In the genomic region with DNA sequence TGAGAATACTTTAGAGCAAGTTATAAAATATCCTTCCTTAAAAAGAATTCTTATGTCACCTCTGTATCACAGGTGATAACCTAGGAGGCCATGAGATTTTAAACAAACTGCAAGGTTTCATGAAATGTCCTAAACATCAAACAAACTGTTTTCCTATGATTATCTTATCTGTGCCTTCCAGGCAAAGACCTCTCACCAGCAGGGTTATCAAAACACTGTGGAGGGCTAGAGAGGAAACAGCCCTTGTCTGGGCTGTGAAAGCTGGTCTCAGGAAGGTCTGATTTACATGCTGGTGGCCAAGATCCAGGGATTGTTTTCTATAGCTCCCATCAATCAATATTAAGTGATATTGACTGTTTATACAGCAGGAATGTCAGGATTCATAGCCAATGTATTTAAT, we compare ENCODE assay signal across 17 mouse cellular contexts. TPM values are rescaled to one million over a fixed set of nuclear protein-coding genes. Genes with fewer than 3 reads are reported as not detected.
DNase-seq lines count a peak whose midpoint lies in the region; ATAC-seq and TF ChIP-seq lines count a peak whose summit lies in the region.
"Had no signal": no experiment of that assay in that cellular context is flagged by ENCODE, and none has a peak within 500 bp of the region (broad histone marks: within the 10 kb centered on the region; RNA-seq: fewer than 3 reads in every experiment).

No protein-coding gene starts in this region.

- H3K27ac ChIP-seq in heart, embryonic 12.5 days (ENCODE audit: poor library complexity, severe bottlenecking), result no peak overlapping the region
- H3K27ac ChIP-seq in kidney, postnatal 0 days, result no peak overlapping the region
- H3K27ac ChIP-seq in liver, postnatal 0 days (ENCODE audit: low read depth), result no peak overlapping the region
- H3K27ac ChIP-seq: embryonic facial prominence, embryonic 13.5 days; forebrain, embryonic 15.5 days; heart, adult 2 months; left cerebral cortex, adult 2 months; neural tube, embryonic 15.5 days had no signal

- H3K4me3 ChIP-seq in heart, embryonic 12.5 days, result no peak overlapping the region
- H3K4me3 ChIP-seq in kidney, postnatal 0 days (replicated peaks; ENCODE audit: low read depth, low read length), result no peak overlapping the region
- no peak overlapping the region for H3K4me3 ChIP-seq in liver, postnatal 0 days (ENCODE audit: low read depth, low read length)
- H3K4me3 ChIP-seq: embryonic facial prominence, embryonic 13.5 days; forebrain, embryonic 15.5 days; heart, adult 2 months; left cerebral cortex, adult 2 months; neural tube, embryonic 15.5 days had no signal

- no peak overlapping the region for H3K9ac ChIP-seq in heart, embryonic 12.5 days
- H3K9ac ChIP-seq in kidney, postnatal 0 days (ENCODE audit: low read depth, low read length), result no peak overlapping the region
- H3K9ac ChIP-seq in liver, postnatal 0 days (replicated peaks), result no peak overlapping the region
- H3K9ac ChIP-seq: embryonic facial prominence, embryonic 13.5 days; forebrain, embryonic 15.5 days; neural tube, embryonic 15.5 days had no signal

- peak; percentile 34; the same call in 1 of the 2 replicates for TF ChIP-seq EP300 in liver, postnatal 0 days (IDR thresholded peaks at IDR 0.05; ENCODE audit: low read depth)

- no peak overlapping the region for H3K4me2 ChIP-seq in heart, embryonic 12.5 days
- H3K4me2 ChIP-seq in kidney, postnatal 0 days (ENCODE audit: low read length), result no peak overlapping the region
- no peak overlapping the region for H3K4me2 ChIP-seq in liver, postnatal 0 days (ENCODE audit: low read depth, low read length)
- H3K4me2 ChIP-seq: embryonic facial prominence, embryonic 13.5 days; forebrain, embryonic 15.5 days; neural tube, embryonic 15.5 days had no signal

- no peaks in the 10 kb centered on the region for H3K9me3 ChIP-seq in heart, embryonic 12.5 days (replicated peaks)
- H3K9me3 ChIP-seq in kidney, postnatal 0 days (replicated peaks; ENCODE audit: low read length), result no peaks in the 10 kb centered on the region
- no peaks in the 10 kb centered on the region for H3K9me3 ChIP-seq in liver, postnatal 0 days (ENCODE audit: low read length)
- H3K9me3 ChIP-seq: embryonic facial prominence, embryonic 13.5 days; forebrain, embryonic 15.5 days; neural tube, embryonic 15.5 days had no signal

- TF ChIP-seq CTCF in kidney, postnatal 0 days (IDR thresholded peaks at IDR 0.05; ENCODE audit: low read depth), result no peak
- TF ChIP-seq CTCF in liver, postnatal 0 days (IDR thresholded peaks at IDR 0.05; ENCODE audit: low read depth), result no peak

- no peak for DNase-seq in heart, adult 9 months (ENCODE audit: low spot score in 2 of 2)
- DNase-seq in MEL-GATA-1-ER (ENCODE audit: extremely low read depth, low read depth), result peak; percentile 1
- DNase-seq in kidney, postnatal 0 days (ENCODE audit: low spot score), result peak; percentile 3
- DNase-seq in liver, postnatal 0 days, result no peak
- DNase-seq in thymus, postnatal 25 days, result no peak
- no peak for DNase-seq in left cerebral cortex, postnatal 25 days (ENCODE audit: low spot score in 2 of 2)
- DNase-seq: cerebellum, postnatal 10 days; heart, adult 2 months; heart, postnatal 36 days; retina, postnatal 1 day; spleen, adult 18-20 months; thymus, postnatal 14 days had no signal

- intact Hi-C loops in left cerebral cortex, postnatal 25 days (cut with DNase I), result no loop called here

- 0 out of 2 replicates have a peak, but pooled peaks have one; percentile 66 for ATAC-seq in heart, embryonic 12.5 days (ENCODE audit: insufficient number of reproducible peaks, low FRiP score)
- ATAC-seq in kidney, postnatal 0 days (replicated peaks; ENCODE audit: low FRiP score, low read depth), result no peak
- ATAC-seq in liver, postnatal 0 days, result no peak
- ATAC-seq: forebrain, embryonic 15.5 days had no signal

- peaks cover 7% of the 10 kb centered on the region for H3K4me1 ChIP-seq in heart, embryonic 12.5 days (replicated peaks)
- H3K4me1 ChIP-seq in kidney, postnatal 0 days (replicated peaks; ENCODE audit: insufficient read depth, low read length), result no peaks in the 10 kb centered on the region
- H3K4me1 ChIP-seq in liver, postnatal 0 days (ENCODE audit: insufficient read depth), result no peaks in the 10 kb centered on the region
- H3K4me1 ChIP-seq: embryonic facial prominence, embryonic 13.5 days; forebrain, embryonic 15.5 days; neural tube, embryonic 15.5 days had no signal

- H3K36me3 ChIP-seq in heart, embryonic 12.5 days, result no peaks in the 10 kb centered on the region
- no peaks in the 10 kb centered on the region for H3K36me3 ChIP-seq in kidney, postnatal 0 days (ENCODE audit: insufficient read depth, low read length)
- H3K36me3 ChIP-seq in liver, postnatal 0 days (replicated peaks; ENCODE audit: insufficient read depth, low read length), result no peaks in the 10 kb centered on the region
- H3K36me3 ChIP-seq: embryonic facial prominence, embryonic 13.5 days; forebrain, embryonic 15.5 days; neural tube, embryonic 15.5 days had no signal

- H3K27me3 ChIP-seq in heart, embryonic 12.5 days (replicated peaks), result no peaks in the 10 kb centered on the region
- H3K27me3 ChIP-seq in kidney, postnatal 0 days (ENCODE audit: insufficient read depth, low read length), result no peaks in the 10 kb centered on the region
- H3K27me3 ChIP-seq in liver, postnatal 0 days (ENCODE audit: insufficient read depth, low read length), result no peaks in the 10 kb centered on the region
- H3K27me3 ChIP-seq: embryonic facial prominence, embryonic 13.5 days; forebrain, embryonic 15.5 days; neural tube, embryonic 15.5 days had no signal

RNA-seq across cellular contexts. Expression of gene Hapln1, which starts 46.4 kb away (rescaled TPM):
- 43.8 and 50.4 TPM in 2 replicates for polyA plus RNA-seq in heart, embryonic 12.5 days (2016; fragmentation: Nextera tagmentation; extraction: Ambion mirVana)
- polyA plus RNA-seq in kidney, postnatal 0 days (2015; fragmentation: Nextera tagmentation; extraction: Ambion mirVana), result 2.8 and 3.7 TPM in 2 replicates
- 0.26 TPM in 1 of 2 replicates, not detected in the other for polyA plus RNA-seq in liver, postnatal 0 days (2015; fragmentation: Nextera tagmentation; extraction: Ambion mirVana)
- total RNA-seq in left cerebral cortex, postnatal 25 days (2021), result 10 to 100 TPM; 30.4 to 38.9 TPM

Comparison
In these comparisons a context has a peak if more than half of its experiments do, and no peak if none do; other contexts are left out.
1. DNase-seq: peak in MEL-GATA-1-ER (single experiment) and kidney, postnatal 0 days (single experiment); none in heart, adult 9 months (0 of 2), liver, postnatal 0 days (single experiment), thymus, postnatal 25 days (single experiment) and left cerebral cortex, postnatal 25 days (0 of 2).